Mouse (Mus musculus) forebrain, embryonic 14.5 days (tissue): ENCODE measurements at regions not wholly inside any gene's neighbourhood (a gene's known extent, or its start where the extent isn't known, plus 50 kb on each side); places are given as distances from the start of the nearest gene placed in this dataset.

ENCODE experiments used
- ATAC-seq: fragments of 200-750 bp; cut with Nextera tagmentation; 2 replicates; pipeline ENCODE4 v1.8.0; 2017; ENCODE audit warnings: mild to moderate bottlenecking, moderate library complexity
- DNase-seq: peaks from one replicate; pipeline ENCODE4 v3.0.0-alpha.2; 2015; ENCODE audit warnings: low spot score
- H3K27ac ChIP-seq: fragments of 300-500 bp; sonication (generic); 2 replicates; pipeline ENCODE4 v1.5.1; 2014; ENCODE audit warnings: low read depth, mild to moderate bottlenecking, control low read depth, low read length, moderate library complexity
- H3K27me3 ChIP-seq: fragments of 300-500 bp; sonication (generic); replicated peaks from 2 replicates; pipeline ENCODE4 v1.6.1; 2014; ENCODE audit warnings: low read length, control low read depth, mixed read lengths; ENCODE audit not compliant: control insufficient read depth, insufficient read depth
- H3K36me3 ChIP-seq: fragments of 300-500 bp; sonication (generic); 2 replicates; pipeline ENCODE4 v1.6.1; 2014; ENCODE audit warnings: low read length, control low read depth; ENCODE audit not compliant: control insufficient read depth, insufficient read depth
- H3K4me1 ChIP-seq: fragments of 300-500 bp; sonication (generic); 2 replicates; pipeline ENCODE4 v1.6.1; 2014; ENCODE audit warnings: antibody characterized with exemption, low read length, control low read depth; ENCODE audit not compliant: control insufficient read depth, insufficient read depth
- H3K4me2 ChIP-seq: fragments of 300-500 bp; sonication (generic); 2 replicates; pipeline ENCODE4 v1.6.1; 2014; ENCODE audit warnings: mild to moderate bottlenecking, control low read depth, low read length
- H3K4me3 ChIP-seq: fragments of 300-500 bp; sonication (generic); 2 replicates; pipeline ENCODE4 v1.5.1; 2014; ENCODE audit warnings: low read depth, low read length, control low read depth
- H3K9ac ChIP-seq: fragments of 300-500 bp; sonication (generic); 2 replicates; pipeline ENCODE4 v1.6.1; 2014; ENCODE audit warnings: mild to moderate bottlenecking, low read length, control low read depth, moderate library complexity
- H3K9me3 ChIP-seq: fragments of 300-500 bp; sonication (generic); replicated peaks from 2 replicates; pipeline ENCODE4 v1.6.1; 2016; ENCODE audit warnings: low read length, control low read depth, mixed read lengths; ENCODE audit not compliant: control insufficient read depth
- WGBS: fragments of 180-500 bp; shearing (Covaris S2); extraction: QIAGEN DNeasy Blood & Tissue Kit; methylation state at CpG from one replicate; pipeline ENCODE4 v1.1.7; 2014; 5-methylcytosine and 5-hydroxymethylcytosine counted together

DNA sequence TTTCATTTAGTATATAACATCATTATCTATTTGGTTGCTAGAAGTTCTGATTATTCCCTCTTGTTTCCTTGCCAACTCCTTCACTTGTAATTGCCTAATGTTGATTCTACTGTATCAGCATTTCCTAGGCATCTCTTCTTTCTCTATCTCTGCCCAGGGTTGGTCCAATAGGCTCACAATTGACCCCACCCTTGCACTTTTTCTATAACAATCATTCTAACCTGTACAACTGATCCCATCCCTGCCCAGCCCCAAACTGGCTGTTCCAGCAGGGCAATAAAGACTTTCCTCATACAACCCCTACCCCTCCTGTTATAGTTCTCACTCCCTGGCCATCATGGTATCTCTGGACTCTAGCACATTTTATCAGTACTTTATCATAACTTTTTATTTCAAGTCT lies 104.3 kb downstream of the Ccdc71l start:
- H3K4me2 ChIP-seq, result no peak overlapping the region
- ATAC-seq (no peak), DNase-seq (no peak)
- no peak overlapping the region for H3K9ac ChIP-seq
- H3K4me1 ChIP-seq, result no peaks in the 10 kb centered on the region
- H3K4me3 ChIP-seq, result no peak overlapping the region
- no peak overlapping the region for H3K27ac ChIP-seq
- H3K27me3 ChIP-seq, result no peaks in the 10 kb centered on the region
- no peaks in the 10 kb centered on the region for H3K9me3 ChIP-seq
- H3K36me3 ChIP-seq, result no peaks in the 10 kb centered on the region

DNA sequence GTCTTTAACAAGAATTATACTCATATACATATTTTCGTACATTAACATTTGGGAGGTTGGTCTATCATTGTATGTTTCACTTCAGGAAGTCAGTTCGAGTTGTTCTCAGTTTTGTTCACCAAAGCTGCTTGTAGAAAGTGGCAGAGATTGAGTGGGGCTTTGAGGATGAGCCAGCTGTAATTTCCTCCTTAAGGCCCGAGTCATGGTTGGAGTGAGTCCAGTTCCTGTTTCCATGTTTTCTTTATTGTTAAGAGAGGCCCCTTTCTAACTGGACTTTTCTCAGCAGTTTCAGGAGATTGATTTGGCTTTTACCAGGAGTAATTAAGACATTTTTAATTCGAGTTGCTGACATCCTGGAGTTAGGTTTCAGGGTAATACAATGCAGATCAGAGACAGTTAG lies 107.7 kb downstream of the Ccdc71l start:
- H3K9ac ChIP-seq, result no peak overlapping the region
- 70% methylated on average over 4 of the region's 4 CpGs for WGBS
- no peaks in the 10 kb centered on the region for H3K36me3 ChIP-seq
- no peak overlapping the region for H3K4me2 ChIP-seq
- H3K9me3 ChIP-seq, result no peaks in the 10 kb centered on the region
- H3K4me1 ChIP-seq, result no peaks in the 10 kb centered on the region
- no peak overlapping the region for H3K4me3 ChIP-seq
- ATAC-seq (no peak), DNase-seq (no peak)
- H3K27me3 ChIP-seq, result no peaks in the 10 kb centered on the region
- H3K27ac ChIP-seq, result no peak overlapping the region

DNA sequence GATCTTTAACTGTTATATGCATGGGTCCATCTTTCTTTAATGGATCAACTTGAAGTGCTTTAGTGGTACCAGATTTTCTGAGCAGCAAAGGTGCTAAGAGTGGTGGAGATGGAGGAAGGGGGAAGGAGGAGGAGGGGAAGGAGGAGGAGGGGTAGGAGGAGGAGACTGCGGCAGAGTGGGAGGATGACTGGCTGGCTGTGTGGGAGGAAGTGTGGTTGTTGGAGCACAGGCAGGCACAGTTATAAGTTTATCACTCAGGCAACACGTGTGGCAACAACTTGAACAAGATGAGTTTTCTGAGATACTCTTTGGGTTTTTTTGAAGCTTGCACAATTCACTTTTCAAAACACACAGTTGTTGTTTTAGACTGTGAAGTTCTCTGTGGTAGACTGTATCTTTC lies 108.2 kb downstream of the Ccdc71l start:
- Histone ChIP-seq H3K27me3 (no peaks in the 10 kb centered on the region), H3K27ac (no peak overlapping the region), H3K36me3 (no peaks in the 10 kb centered on the region), H3K4me2 (no peak overlapping the region), H3K9me3 (no peaks in the 10 kb centered on the region), H3K9ac (no peak overlapping the region), H3K4me3 (no peak overlapping the region), H3K4me1 (no peaks in the 10 kb centered on the region)
- DNase-seq (no peak), ATAC-seq (no peak)
- 52% methylated on average over 2 of the region's 2 CpGs for WGBS

DNA sequence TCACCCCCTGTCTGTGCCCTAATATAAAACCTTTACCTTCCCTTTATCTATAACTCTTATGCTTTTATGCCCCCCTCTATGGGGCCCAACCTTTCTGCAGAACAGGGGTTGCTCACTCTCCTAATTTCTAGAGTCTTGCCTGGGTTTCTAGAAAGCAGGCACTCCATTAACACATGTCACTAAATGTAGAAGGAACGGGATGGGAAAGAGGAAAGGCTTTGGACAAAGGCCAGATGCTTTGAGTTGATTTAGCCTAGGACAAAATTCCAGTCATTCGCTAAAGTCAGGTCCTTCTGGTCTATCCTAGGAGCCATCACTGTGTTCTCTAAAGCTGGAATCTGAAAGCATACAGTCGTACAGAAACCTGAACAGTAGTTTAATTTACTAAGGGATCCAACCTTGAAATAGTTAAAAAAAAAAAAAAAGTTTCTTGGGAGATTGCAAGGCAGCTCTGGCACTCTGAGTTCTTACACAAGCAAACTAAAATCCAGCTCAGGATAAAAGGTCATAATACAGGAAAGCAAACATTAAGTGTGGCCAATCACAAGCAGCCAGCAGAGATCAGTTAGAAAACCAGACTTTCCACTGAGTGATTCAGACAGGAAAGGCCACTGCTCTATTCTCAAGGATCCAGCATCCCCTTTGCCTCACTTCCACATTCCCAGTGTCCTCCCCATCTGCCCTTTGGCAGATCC lies 109.5 kb downstream of the Ccdc71l start:
- Histone ChIP-seq H3K9me3 (no peaks in the 10 kb centered on the region), H3K4me2 (no peak overlapping the region), H3K36me3 (no peaks in the 10 kb centered on the region), H3K9ac (no peak overlapping the region), H3K4me1 (no peaks in the 10 kb centered on the region), H3K27me3 (no peaks in the 10 kb centered on the region), H3K4me3 (no peak overlapping the region), H3K27ac (no peak overlapping the region)
- WGBS, result 76% methylated on average over 3 of the region's 3 CpGs
- DNase-seq, result no peak
- ATAC-seq, result no peak

DNA sequence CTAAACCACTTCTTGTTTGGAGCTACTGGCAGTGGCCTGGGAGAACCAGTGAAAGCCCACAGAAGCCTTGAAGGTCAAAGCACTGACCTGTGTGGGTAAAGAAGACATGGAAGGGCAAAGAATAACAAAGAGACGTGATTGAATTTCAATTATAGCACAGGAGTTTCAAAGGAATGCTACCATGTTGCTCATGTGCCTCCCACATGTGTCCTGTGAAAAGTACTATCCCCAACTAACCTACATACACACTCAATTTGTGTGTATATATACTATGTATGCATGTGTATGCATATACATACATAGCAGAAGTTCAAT lies 110.0 kb downstream of the Ccdc71l start:
- ATAC-seq (no peak), DNase-seq (no peak)
- no peak overlapping the region for H3K9ac ChIP-seq
- no peaks in the 10 kb centered on the region for H3K36me3 ChIP-seq
- no peaks in the 10 kb centered on the region for H3K27me3 ChIP-seq
- H3K27ac ChIP-seq, result no peak overlapping the region
- 67% methylated on average over 1 of the region's 1 CpGs for WGBS
- H3K9me3 ChIP-seq, result no peaks in the 10 kb centered on the region
- no peak overlapping the region for H3K4me3 ChIP-seq
- H3K4me1 ChIP-seq, result no peaks in the 10 kb centered on the region
- no peak overlapping the region for H3K4me2 ChIP-seq

DNA sequence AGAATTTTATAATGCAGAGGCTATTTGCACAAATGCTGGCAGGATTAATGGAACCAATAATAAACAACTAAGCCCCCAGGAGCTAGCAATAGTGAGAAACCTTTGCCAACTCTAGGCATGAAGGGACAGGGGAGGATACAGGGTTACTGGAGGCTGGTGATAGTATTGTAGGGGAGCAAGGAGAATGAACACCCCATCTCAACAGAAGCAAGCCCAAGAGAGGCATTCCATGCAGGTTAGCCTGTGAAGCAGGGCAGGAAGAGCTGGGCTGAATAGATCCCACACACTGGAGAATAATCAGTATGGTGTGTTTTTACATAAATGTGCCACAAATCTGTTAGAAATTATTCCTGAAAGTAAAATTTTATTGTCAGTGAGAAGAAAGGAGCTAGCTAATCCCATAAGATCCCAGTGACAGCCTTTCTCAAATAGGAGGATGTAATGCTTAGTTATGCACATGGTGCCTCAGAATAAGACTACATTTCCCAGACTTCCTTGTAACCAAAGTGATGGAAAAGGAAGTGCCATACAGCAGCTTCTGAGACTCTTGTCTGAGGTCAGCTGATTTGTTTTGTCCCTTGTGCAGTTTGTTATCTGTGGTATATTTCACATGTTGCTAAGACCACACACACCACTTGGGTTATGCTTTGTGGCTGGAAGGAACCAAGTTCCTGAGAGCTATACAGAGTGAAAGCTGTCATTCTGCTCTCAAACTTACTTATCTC lies 111.1 kb downstream of the Ccdc71l start:
- Histone ChIP-seq H3K36me3 (no peaks in the 10 kb centered on the region), H3K27ac (no peak overlapping the region), H3K4me1 (no peaks in the 10 kb centered on the region), H3K9me3 (no peaks in the 10 kb centered on the region), H3K4me3 (no peak overlapping the region), H3K27me3 (no peaks in the 10 kb centered on the region), H3K9ac (no peak overlapping the region), H3K4me2 (no peak overlapping the region)
- DNase-seq (peak; percentile 51), ATAC-seq (peak; percentile 62; the same call in 1 of the 2 replicates)

DNA sequence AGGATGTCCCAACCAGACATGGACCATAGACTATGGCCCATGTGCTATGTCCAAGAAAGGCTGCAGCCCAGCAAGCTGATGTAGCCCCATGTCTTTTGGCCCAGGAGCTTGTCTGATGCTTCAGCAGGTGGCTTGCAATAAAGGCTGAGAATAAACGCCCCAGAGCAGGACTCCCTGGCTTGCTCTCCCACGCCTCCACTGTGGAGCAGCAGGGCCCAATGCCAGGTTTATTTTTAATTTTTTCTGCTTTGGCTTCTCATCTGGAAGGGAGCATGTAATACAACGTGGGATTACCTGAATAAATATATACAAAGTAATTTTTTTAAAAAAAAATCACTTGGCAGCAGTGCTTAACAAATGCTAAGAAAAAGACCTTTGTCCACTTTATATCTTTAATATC lies 125.7 kb downstream of the Ccdc71l start:
- H3K9ac ChIP-seq, result no peak overlapping the region
- no peak overlapping the region for H3K4me3 ChIP-seq
- ATAC-seq (no peak), DNase-seq (no peak)
- no peak overlapping the region for H3K4me2 ChIP-seq
- H3K36me3 ChIP-seq, result no peaks in the 10 kb centered on the region
- no peaks in the 10 kb centered on the region for H3K27me3 ChIP-seq
- H3K9me3 ChIP-seq, result no peaks in the 10 kb centered on the region
- no peaks in the 10 kb centered on the region for H3K4me1 ChIP-seq
- no peak overlapping the region for H3K27ac ChIP-seq
- WGBS, result 70% methylated on average over 3 of the region's 3 CpGs

DNA sequence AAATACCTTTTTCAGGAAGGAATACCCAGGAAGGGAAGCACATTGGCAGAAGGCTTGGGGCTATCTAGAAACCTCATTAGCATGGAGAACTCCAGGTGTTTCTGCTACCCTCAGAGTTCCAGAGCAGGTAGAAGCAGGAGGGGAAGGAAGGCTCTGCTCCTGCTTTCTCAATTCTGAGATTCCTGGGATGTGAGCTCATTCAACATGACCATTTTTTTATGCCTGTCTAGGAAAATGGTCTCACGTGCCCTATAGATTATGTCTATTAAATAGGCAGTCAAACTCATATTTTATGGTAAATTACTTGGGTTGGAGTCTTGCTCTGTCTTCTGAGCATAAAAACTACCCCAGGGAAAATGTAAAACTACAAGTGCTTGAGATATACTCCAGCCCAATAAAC lies 130.2 kb downstream of the Ccdc71l start:
- ATAC-seq, result no peak
- no peaks in the 10 kb centered on the region for H3K27me3 ChIP-seq
- no peaks in the 10 kb centered on the region for H3K4me1 ChIP-seq
- no peak overlapping the region for H3K4me3 ChIP-seq
- no peak overlapping the region for H3K9ac ChIP-seq
- DNase-seq, result no peak
- no peak overlapping the region for H3K4me2 ChIP-seq
- H3K36me3 ChIP-seq, result no peaks in the 10 kb centered on the region
- WGBS, result 89% methylated on average over 1 of the region's 1 CpGs
- no peaks in the 10 kb centered on the region for H3K9me3 ChIP-seq
- H3K27ac ChIP-seq, result no peak overlapping the region

DNA sequence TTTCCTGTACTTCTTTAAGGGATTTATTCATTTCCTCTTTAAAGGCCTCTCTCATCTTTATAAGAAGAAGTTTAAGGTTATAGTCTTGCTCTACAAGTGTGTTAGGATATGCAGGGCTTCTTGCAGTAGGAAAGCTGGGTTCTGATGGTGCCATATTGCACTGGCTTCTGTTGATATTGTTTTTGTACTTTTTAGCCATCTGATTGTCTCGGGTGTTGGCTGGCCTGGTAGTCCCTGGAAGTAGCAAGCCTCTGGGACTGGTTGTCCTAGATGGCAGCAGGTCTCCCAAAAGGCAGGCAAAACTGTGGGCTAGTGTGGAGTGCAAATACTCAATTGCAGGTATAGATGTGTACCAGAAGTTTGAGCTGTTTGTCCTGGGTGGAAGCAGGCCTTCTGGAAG lies 147.1 kb downstream of the Ccdc71l start:
- no peak overlapping the region for H3K4me3 ChIP-seq
- DNase-seq (no peak), ATAC-seq (no peak)
- no peaks in the 10 kb centered on the region for H3K4me1 ChIP-seq
- H3K36me3 ChIP-seq, result no peaks in the 10 kb centered on the region
- no peak overlapping the region for H3K4me2 ChIP-seq
- 62% methylated on average over 1 of the region's 1 CpGs for WGBS
- no peaks in the 10 kb centered on the region for H3K27me3 ChIP-seq
- H3K27ac ChIP-seq, result no peak overlapping the region
- no peaks in the 10 kb centered on the region for H3K9me3 ChIP-seq
- H3K9ac ChIP-seq, result no peak overlapping the region
